Mouse (Mus musculus) erythroblast, embryonic 14.5 days (primary cell): Measurements from ENCODE around the gene Dnajb12.

ENCODE experiments used
- GATA1 ChIP-seq: IDR thresholded peaks from 2 replicates; pipeline ENCODE4 v1.6.1; 2012; ENCODE audit warnings: low read length, inconsistent platforms, mixed read lengths
- TAL1 ChIP-seq: IDR thresholded peaks from 3 replicates; pipeline ENCODE4 v1.6.1; 2012; ENCODE audit warnings: low read length, inconsistent platforms, mixed read lengths

DNA sequence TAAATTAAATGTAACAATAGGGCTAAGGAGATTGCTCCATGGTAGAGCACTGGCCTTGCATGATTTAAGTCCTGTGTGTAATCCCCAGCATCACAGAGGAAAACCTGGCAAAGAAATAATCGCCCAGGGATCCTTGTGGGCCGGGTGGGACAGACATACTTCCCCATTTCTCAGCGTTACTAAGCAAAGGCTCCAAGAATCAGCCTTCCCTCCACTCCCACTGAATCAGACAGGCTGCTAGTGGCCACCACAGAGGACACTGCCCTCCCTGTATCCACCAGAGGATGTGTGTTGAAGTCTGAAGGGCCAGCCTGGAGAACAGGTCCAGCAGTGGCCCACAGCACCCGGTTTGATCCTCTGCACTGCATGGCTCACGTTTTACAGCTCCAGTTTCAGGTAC lies 8.1 kb downstream of the Dnajb12 start:
- TF ChIP-seq TAL1 (no peak), GATA1 (no peak)
